Mouse (Mus musculus) ES-Bruce4 (cell line): ENCODE data around the gene Ntsr2.

Experiments
- CTCF ChIP-seq: IDR thresholded peaks from one replicate; pipeline ENCODE4 v1.8.1; 2011; ENCODE audit warnings: low read depth, low read length
- POLR2A ChIP-seq: IDR thresholded peaks from one replicate; pipeline ENCODE4 v1.8.1; 2011; ENCODE audit warnings: low read length; ENCODE audit not compliant: insufficient read depth

- TF ChIP-seq CTCF (no peak), POLR2A (no peak)
These were observed at the start of gene Ntsr2 for GRCm38 (mm10) chr12:16653332-16654093.
